Mouse (Mus musculus): ENCODE data around the gene Akr7a5. TPM values are rescaled to one million over a fixed set of nuclear protein-coding genes. Genes with fewer than 3 reads are reported as not detected.

Gene Akr7a5
- polyA plus RNA-seq, 1 experiment from 2014 or later: 66.6 TPM

DNA sequence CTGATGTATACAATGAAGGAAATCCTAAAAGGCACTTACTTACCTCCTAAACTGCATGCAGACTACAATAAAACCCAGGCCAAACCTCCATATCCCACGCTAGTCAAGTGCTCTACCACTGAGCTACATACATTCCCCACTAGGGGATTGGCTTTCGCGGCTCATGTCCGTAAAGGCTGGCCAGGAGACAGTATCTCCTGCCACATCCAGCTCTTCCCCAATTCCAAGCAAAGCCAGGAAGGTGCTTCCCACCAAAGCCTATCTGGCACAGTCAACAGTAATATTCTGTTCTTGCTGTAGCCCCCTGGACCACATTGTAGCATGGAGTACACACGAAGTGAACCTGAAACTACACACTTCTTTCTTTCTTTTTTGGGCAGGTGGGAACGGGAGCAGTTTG, 893 bp upstream of the Akr7a5 start:
- peak overlapping the region; percentile 68 for H3K4me2 ChIP-seq (ENCODE audit: low read length)
- H3K27ac ChIP-seq (ENCODE audit: low read length): no peak overlapping the region
- ATAC-seq: no peak
- H3K36me3 ChIP-seq (ENCODE audit: control insufficient read depth, insufficient read depth, low read length): peaks cover 4% of the 10 kb centered on the region
- peak overlapping the region; percentile 93 for H3K9ac ChIP-seq (ENCODE audit: low read depth, low read length)
- H3K27me3 ChIP-seq (ENCODE audit: control insufficient read depth, insufficient read depth, low read depth, low read length): no peaks in the 10 kb centered on the region
- peak overlapping the region; percentile 93 for H3K4me3 ChIP-seq (ENCODE audit: low read depth, low read length)
- H3K4me1 ChIP-seq (ENCODE audit: control insufficient read depth, insufficient read depth, low read length): peaks cover 18% of the 10 kb centered on the region
- no peaks in the 10 kb centered on the region for H3K9me3 ChIP-seq (replicated peaks; ENCODE audit: control insufficient read depth, low read length, poor library complexity, severe bottlenecking)
- WGBS: 29% methylated on average over 6 of the region's 6 CpGs

DNA sequence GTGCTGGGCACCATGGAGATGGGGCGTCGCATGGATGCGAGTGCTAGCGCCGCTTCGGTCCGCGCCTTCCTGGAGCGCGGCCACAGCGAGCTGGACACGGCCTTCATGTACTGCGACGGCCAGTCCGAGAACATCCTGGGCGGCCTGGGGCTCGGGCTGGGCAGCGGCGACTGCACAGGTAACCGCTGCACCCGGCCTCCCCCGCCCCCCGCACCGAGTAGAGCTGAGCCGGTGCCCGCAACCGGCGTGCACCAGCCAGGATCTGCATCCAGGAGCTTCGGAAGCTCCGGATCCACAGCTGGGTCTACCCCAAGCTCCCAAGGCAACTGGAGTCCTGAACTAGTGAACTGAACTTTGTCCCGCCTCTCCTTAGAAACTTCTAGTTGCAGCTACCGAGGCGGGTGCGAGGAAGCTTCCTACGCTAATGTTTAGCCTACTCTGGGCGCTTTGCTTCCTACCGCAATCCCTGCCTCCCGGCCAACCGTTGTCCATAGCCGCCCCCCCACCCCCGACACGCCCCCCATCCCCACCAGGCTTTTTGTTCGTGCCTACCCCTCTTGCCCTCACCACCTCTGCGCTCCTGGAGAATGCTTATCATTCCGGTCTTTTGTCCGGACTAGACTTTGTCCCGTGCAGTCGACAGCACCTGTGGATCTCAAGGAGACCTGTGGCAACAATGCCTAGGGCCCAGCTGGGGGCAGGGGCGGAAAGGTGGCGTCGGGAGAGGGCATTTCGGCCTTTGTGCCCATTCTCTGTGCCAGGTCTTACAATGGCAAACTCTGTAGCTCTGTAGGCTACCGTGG, 556 bp downstream of the Akr7a5 start:
- Histone ChIP-seq H3K27me3 (ENCODE audit: control insufficient read depth, insufficient read depth, low read depth, low read length) (no peaks in the 10 kb centered on the region), H3K9ac (ENCODE audit: low read depth, low read length) (peak overlapping the region; percentile 91), H3K4me3 (ENCODE audit: low read depth, low read length) (peak overlapping the region; percentile 93), H3K27ac (ENCODE audit: low read length) (peak overlapping the region; percentile 77), H3K4me1 (ENCODE audit: control insufficient read depth, insufficient read depth, low read length) (peaks cover 18% of the 10 kb centered on the region), H3K36me3 (ENCODE audit: control insufficient read depth, insufficient read depth, low read length) (0 out of 2 replicates have a peak, but pooled peaks cover 2% of the 10 kb centered on the region), H3K4me2 (ENCODE audit: low read length) (peak overlapping the region; percentile 68), H3K9me3 (replicated peaks; ENCODE audit: control insufficient read depth, low read length, poor library complexity, severe bottlenecking) (no peaks in the 10 kb centered on the region)
- WGBS: under 1% methylated on average over 53 of the region's 53 CpGs
- ATAC-seq: no peak; the same call in 1 of the 2 replicates

DNA sequence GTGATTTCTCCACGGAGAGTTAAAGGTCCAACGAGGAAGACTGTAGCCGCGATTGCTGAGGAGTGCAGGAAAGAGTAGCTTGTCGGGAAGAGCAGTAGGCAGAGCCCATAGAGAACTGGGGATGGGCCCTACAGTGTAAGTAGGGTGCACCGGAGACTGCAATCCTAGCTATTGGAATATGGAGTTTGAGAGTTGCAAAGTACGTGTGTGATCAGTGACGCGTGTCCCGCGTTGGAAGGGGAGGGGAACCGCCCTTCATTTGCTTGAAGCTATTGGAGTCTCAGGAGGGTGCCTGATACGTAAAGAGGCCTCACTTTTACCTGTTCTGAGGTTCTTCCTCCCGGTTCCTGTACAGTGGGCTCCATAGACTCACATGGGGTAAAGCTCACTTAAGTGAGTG, 1.2 kb downstream of the Akr7a5 start:
- Histone ChIP-seq H3K36me3 (ENCODE audit: control insufficient read depth, insufficient read depth, low read length) (no peaks in the 10 kb centered on the region), H3K4me3 (ENCODE audit: low read depth, low read length) (peak overlapping the region; percentile 93), H3K9me3 (replicated peaks; ENCODE audit: control insufficient read depth, low read length, poor library complexity, severe bottlenecking) (no peaks in the 10 kb centered on the region), H3K4me2 (ENCODE audit: low read length) (peak overlapping the region; percentile 68), H3K27ac (ENCODE audit: low read length) (no peak overlapping the region), H3K9ac (ENCODE audit: low read depth, low read length) (peak overlapping the region; percentile 91; the same call in 1 of the 2 replicates), H3K27me3 (ENCODE audit: control insufficient read depth, insufficient read depth, low read depth, low read length) (no peaks in the 10 kb centered on the region), H3K4me1 (ENCODE audit: control insufficient read depth, insufficient read depth, low read length) (peaks cover 18% of the 10 kb centered on the region)
- 16% methylated on average over 14 of the region's 14 CpGs for WGBS
- no peak for ATAC-seq

DNA sequence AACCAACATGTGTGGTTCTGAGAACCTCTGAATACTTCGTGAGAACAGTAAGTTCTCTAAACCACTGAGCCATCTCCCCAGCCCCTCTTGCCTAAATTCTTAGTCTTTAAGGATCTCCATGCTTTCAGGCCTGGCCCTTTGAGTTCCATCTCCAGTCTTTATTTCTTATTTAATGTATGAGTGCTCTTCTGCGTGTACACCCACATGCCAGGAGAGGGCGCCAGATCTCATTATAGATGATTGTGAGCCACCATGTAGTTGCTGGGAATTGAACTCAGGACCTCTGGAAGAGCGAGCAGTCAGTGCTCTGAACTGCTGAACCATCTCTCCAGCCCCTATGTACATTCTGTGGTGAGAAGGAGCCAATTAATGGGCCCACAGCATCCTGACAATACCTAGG, 2.1 kb downstream of the Akr7a5 start:
- Histone ChIP-seq H3K27ac (ENCODE audit: low read length) (no peak overlapping the region), H3K4me2 (ENCODE audit: low read length) (no peak overlapping the region), H3K36me3 (ENCODE audit: control insufficient read depth, insufficient read depth, low read length) (no peaks in the 10 kb centered on the region), H3K27me3 (ENCODE audit: control insufficient read depth, insufficient read depth, low read depth, low read length) (no peaks in the 10 kb centered on the region), H3K9ac (ENCODE audit: low read depth, low read length) (no peak overlapping the region), H3K4me1 (ENCODE audit: control insufficient read depth, insufficient read depth, low read length) (peaks cover 18% of the 10 kb centered on the region), H3K4me3 (ENCODE audit: low read depth, low read length) (no peak overlapping the region), H3K9me3 (replicated peaks; ENCODE audit: control insufficient read depth, low read length, poor library complexity, severe bottlenecking) (no peaks in the 10 kb centered on the region)
- no peak for ATAC-seq
- WGBS: 58% methylated on average over 4 of the region's 4 CpGs

DNA sequence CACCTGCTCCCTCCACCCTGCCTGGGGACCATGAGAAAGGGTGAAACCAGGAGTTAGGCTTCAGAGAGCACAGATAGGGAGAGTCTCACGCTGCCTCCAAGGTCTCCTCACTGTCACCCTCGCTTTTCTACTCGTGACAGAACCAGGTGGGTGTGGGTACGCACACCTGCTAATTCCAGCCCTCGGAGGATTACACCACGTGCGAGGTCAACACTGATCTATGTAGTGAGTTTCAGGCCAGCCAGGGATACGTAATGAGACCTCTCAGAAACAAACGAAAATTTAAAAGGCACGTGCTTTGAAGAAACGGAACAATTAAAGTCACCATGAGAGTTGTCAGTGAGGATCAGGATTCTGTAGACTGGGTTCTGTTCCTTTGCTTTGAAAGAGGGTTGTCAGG, 7.9 kb downstream of the Akr7a5 start:
- Histone ChIP-seq H3K4me3 (ENCODE audit: low read depth, low read length) (no peak overlapping the region), H3K36me3 (ENCODE audit: control insufficient read depth, insufficient read depth, low read length) (0 out of 2 replicates have a peak, but pooled peaks cover 2% of the 10 kb centered on the region), H3K9me3 (replicated peaks; ENCODE audit: control insufficient read depth, low read length, poor library complexity, severe bottlenecking) (no peaks in the 10 kb centered on the region), H3K4me2 (ENCODE audit: low read length) (no peak overlapping the region), H3K27ac (ENCODE audit: low read length) (no peak overlapping the region), H3K9ac (ENCODE audit: low read depth, low read length) (no peak overlapping the region), H3K4me1 (ENCODE audit: control insufficient read depth, insufficient read depth, low read length) (no peaks in the 10 kb centered on the region), H3K27me3 (ENCODE audit: control insufficient read depth, insufficient read depth, low read depth, low read length) (no peaks in the 10 kb centered on the region)
- 94% methylated on average over 11 of the region's 11 CpGs for WGBS
- no peak for ATAC-seq

DNA sequence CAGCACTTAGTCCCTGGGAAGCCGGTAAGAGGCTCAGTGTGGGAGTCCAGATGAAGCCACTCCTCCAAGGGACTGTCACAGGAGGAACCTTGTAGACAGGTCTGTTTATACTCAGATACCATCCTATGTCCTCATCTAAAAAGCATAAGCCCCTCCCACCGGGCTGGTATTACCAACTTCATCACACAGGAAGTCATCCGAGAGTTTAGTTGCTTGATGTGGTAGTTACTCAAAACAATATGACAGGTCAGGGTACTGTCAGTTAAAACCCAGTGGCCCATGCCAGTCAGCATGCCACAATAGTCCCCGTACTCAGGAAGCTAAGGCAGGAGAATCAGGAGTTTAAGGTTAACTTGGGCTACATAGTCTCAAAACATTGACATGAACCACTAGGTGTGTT, 9.2 kb downstream of the Akr7a5 start:
- no peak overlapping the region for H3K4me2 ChIP-seq (ENCODE audit: low read length)
- no peak overlapping the region for H3K9ac ChIP-seq (ENCODE audit: low read depth, low read length)
- 91% methylated on average over 4 of the region's 4 CpGs for WGBS
- H3K4me1 ChIP-seq (ENCODE audit: control insufficient read depth, insufficient read depth, low read length): no peaks in the 10 kb centered on the region
- 0 out of 2 replicates have a peak, but pooled peaks cover 2% of the 10 kb centered on the region for H3K36me3 ChIP-seq (ENCODE audit: control insufficient read depth, insufficient read depth, low read length)
- no peak overlapping the region for H3K4me3 ChIP-seq (ENCODE audit: low read depth, low read length)
- H3K9me3 ChIP-seq (replicated peaks; ENCODE audit: control insufficient read depth, low read length, poor library complexity, severe bottlenecking): no peaks in the 10 kb centered on the region
- ATAC-seq: no peak
- no peaks in the 10 kb centered on the region for H3K27me3 ChIP-seq (ENCODE audit: control insufficient read depth, insufficient read depth, low read depth, low read length)
- no peak overlapping the region for H3K27ac ChIP-seq (ENCODE audit: low read length)

DNA sequence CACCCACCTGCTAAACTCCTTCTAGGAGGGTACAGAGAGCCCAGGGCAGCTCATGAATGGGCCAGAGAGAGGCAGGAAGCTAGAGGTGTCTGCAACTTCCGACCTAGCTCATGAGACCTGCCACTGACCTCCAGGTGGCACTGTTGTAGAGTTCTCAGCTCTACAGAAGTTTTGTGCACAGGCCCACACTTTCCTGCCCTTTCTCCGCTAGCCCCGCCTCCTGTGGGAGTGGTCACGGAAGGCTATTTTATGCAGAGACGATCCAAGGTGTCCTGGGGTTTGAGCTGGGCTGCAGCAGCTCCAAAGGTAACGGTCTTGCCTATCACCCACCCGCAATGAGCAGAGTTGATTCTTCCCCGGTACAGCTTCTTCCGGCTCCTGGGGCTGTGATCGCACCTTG, 20.1 kb downstream of the Akr7a5 start:
- Histone ChIP-seq H3K4me2 (ENCODE audit: low read length) (no peak overlapping the region), H3K36me3 (ENCODE audit: control insufficient read depth, insufficient read depth, low read length) (no peaks in the 10 kb centered on the region), H3K27me3 (ENCODE audit: control insufficient read depth, insufficient read depth, low read depth, low read length) (peaks cover 4% of the 10 kb centered on the region; the same call in 1 of the 2 replicates), H3K9ac (ENCODE audit: low read depth, low read length) (no peak overlapping the region), H3K4me1 (ENCODE audit: control insufficient read depth, insufficient read depth, low read length) (no peaks in the 10 kb centered on the region), H3K9me3 (replicated peaks; ENCODE audit: control insufficient read depth, low read length, poor library complexity, severe bottlenecking) (no peaks in the 10 kb centered on the region), H3K4me3 (ENCODE audit: low read depth, low read length) (no peak overlapping the region), H3K27ac (ENCODE audit: low read length) (no peak overlapping the region)
- no peak for ATAC-seq
- WGBS: 13% methylated on average over 10 of the region's 10 CpGs

DNA sequence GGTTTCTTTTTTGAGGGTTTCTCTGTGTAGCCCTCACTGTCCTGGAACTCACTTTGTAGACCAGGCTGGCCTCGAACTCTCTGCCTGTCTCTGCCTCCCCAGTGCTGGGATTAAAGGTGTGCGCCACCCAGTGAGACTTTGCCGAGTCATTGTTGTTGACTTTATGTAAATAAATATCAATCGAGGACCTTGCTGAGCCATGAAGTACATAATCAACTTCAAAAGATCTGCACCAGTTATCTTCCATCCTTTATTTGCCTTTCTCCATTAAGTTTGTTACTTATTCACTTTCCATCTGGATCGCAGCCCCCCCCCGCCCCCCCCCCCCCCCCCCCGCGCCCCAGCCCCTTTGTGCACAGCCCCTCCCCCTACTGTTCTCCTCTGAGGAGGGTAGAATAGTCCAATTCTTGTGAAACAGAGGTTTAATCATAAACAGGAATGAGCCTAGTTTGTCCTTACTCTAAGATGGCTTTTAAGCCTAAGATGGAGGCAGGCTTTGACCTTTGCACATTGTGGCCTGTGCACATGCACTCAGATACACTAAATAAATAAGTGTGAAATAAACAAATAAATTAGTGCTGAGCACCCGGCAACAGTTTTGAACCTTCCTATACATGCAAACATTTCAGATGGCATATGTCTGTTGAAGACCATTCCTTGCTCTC, 24.2 kb downstream of the Akr7a5 start:
- Histone ChIP-seq H3K9ac (ENCODE audit: low read depth, low read length) (no peak overlapping the region), H3K27me3 (ENCODE audit: control insufficient read depth, insufficient read depth, low read depth, low read length) (peaks cover 7% of the 10 kb centered on the region; the same call in 1 of the 2 replicates), H3K27ac (ENCODE audit: low read length) (no peak overlapping the region), H3K4me3 (ENCODE audit: low read depth, low read length) (no peak overlapping the region), H3K4me2 (ENCODE audit: low read length) (no peak overlapping the region), H3K4me1 (ENCODE audit: control insufficient read depth, insufficient read depth, low read length) (no peaks in the 10 kb centered on the region), H3K36me3 (ENCODE audit: control insufficient read depth, insufficient read depth, low read length) (no peaks in the 10 kb centered on the region), H3K9me3 (replicated peaks; ENCODE audit: control insufficient read depth, low read length, poor library complexity, severe bottlenecking) (no peaks in the 10 kb centered on the region)
- ATAC-seq: no peak
- WGBS: 66% methylated on average over 7 of the region's 9 CpGs

DNA sequence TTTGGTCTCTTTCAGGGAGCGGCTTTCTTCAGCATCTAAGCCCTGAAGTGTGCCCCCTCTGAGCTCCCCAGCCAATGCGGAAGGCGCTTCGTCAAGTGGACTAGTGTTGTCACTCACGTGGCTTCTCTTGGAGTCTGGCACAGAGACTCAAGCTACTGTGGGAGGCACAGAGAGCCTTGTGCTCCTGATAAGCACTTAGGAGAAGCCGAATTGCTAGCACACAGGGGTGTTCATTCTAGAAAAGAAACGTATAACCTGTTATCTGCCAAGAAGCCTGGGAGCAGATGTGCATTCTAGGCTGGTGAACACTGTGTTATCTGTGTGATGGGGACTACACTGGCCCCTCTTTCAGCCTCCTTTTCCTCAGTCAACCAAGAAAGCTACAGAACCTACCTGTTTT, 25.0 kb downstream of the Akr7a5 start:
- Histone ChIP-seq H3K27ac (ENCODE audit: low read length) (no peak overlapping the region), H3K4me1 (ENCODE audit: control insufficient read depth, insufficient read depth, low read length) (no peaks in the 10 kb centered on the region), H3K9ac (ENCODE audit: low read depth, low read length) (no peak overlapping the region), H3K4me3 (ENCODE audit: low read depth, low read length) (no peak overlapping the region), H3K4me2 (ENCODE audit: low read length) (no peak overlapping the region), H3K9me3 (replicated peaks; ENCODE audit: control insufficient read depth, low read length, poor library complexity, severe bottlenecking) (no peaks in the 10 kb centered on the region), H3K27me3 (ENCODE audit: control insufficient read depth, insufficient read depth, low read depth, low read length) (peaks cover 7% of the 10 kb centered on the region; the same call in 1 of the 2 replicates), H3K36me3 (ENCODE audit: control insufficient read depth, insufficient read depth, low read length) (no peaks in the 10 kb centered on the region)
- WGBS: 64% methylated on average over 7 of the region's 7 CpGs
- ATAC-seq: no peak

Data from midbrain, embryonic 16.5 days (tissue).